Mouse (Mus musculus) liver (tissue): ENCODE results near the gene Cyp27b1.

Experiments used
- DNase-seq: peaks from one replicate; pipeline ENCODE4 v3.0.0-alpha.2; 2020; ENCODE audit warnings: mixed read lengths

The Cyp27b1 gene

GRCm38 (mm10) chr10:127092742-127093141 lies 44.7 kb downstream of the Cyp27b1 start:
- no peak for DNase-seq

- no peak for DNase-seq
Measured at GRCm38 (mm10) chr10:127094382-127094802, 46.3 kb downstream of the Cyp27b1 start.

GRCm38 (mm10) chr10:127098514-127098913 lies 50.5 kb downstream of the Cyp27b1 start:
- no peak for DNase-seq

GRCm38 (mm10) chr10:127099191-127099590 lies 51.1 kb downstream of the Cyp27b1 start:
- DNase-seq: no peak

GRCm38 (mm10) chr10:127099868-127100267 lies 51.8 kb downstream of the Cyp27b1 start:
- DNase-seq: no peak

- DNase-seq: peak; percentile 26
Measured at GRCm38 (mm10) chr10:127100414-127100813, 52.4 kb downstream of the Cyp27b1 start.

GRCm38 (mm10) chr10:127101151-127101550 lies 53.1 kb downstream of the Cyp27b1 start:
- DNase-seq: no peak
